Mouse (Mus musculus) lung, postnatal 4 days (tissue): ENCODE results near the gene Paqr9.
"Not testable (repeated sequence)": the region's sequence is repeated elsewhere in the genome, so short reads cannot be mapped to it uniquely, and the experiment has no call there.

Experiments used
- DNase-seq, 2 experiments: peaks; one replicate each; pipeline ENCODE4 v3.0.0; 2021

The Paqr9 gene

GRCm38 (mm10) chr9:95559059-95559935, at the start of gene Paqr9:
Gene Paqr9, plus strand, starts transcription at chr9:95559657.
- peak; percentile 6 to 22 for DNase-seq

- DNase-seq, result no peak
Measured at GRCm38 (mm10) chr9:95510693-95511404, 48.6 kb upstream of the Paqr9 start.

GRCm38 (mm10) chr9:95511472-95512330, 47.8 kb upstream of the Paqr9 start, which contains the start of gene U2surp:
Gene U2surp, minus strand, starts transcription at chr9:95511996.
- peak; percentile 97 to 98 for DNase-seq

- DNase-seq, result no peak
Measured at GRCm38 (mm10) chr9:95512331-95513030, 47.0 kb upstream of the Paqr9 start.

GRCm38 (mm10) chr9:95513776-95514175, 45.7 kb upstream of the Paqr9 start:
- DNase-seq, result no peak

- DNase-seq, result not testable (repeated sequence)
Measured at GRCm38 (mm10) chr9:95514361-95514760, 45.1 kb upstream of the Paqr9 start.

- DNase-seq, result no peak
Measured at GRCm38 (mm10) chr9:95520563-95520962, 38.9 kb upstream of the Paqr9 start.

GRCm38 (mm10) chr9:95521031-95521430, 38.4 kb upstream of the Paqr9 start:
- DNase-seq, result no peak

- DNase-seq, result peak in 1 of 2 experiments; percentile 25
Measured at GRCm38 (mm10) chr9:95521566-95521965, 37.9 kb upstream of the Paqr9 start.

GRCm38 (mm10) chr9:95522561-95522960, 36.9 kb upstream of the Paqr9 start:
- no peak for DNase-seq

GRCm38 (mm10) chr9:95525376-95525775, 34.1 kb upstream of the Paqr9 start:
- DNase-seq, result no peak

- DNase-seq, result peak; percentile 19 to 52
Measured at GRCm38 (mm10) chr9:95525961-95526360, 33.5 kb upstream of the Paqr9 start.

- DNase-seq, result no peak
Measured at GRCm38 (mm10) chr9:95527676-95528075, 31.8 kb upstream of the Paqr9 start.

- no peak for DNase-seq
Measured at GRCm38 (mm10) chr9:95531144-95531543, 28.3 kb upstream of the Paqr9 start.

- no peak for DNase-seq
Measured at GRCm38 (mm10) chr9:95533817-95534216, 25.6 kb upstream of the Paqr9 start.

GRCm38 (mm10) chr9:95539176-95539800, 20.2 kb upstream of the Paqr9 start:
- no peak for DNase-seq

GRCm38 (mm10) chr9:95540487-95540886, 19.0 kb upstream of the Paqr9 start:
- DNase-seq, result peak; percentile 41 to 54

- DNase-seq, result no peak
Measured at GRCm38 (mm10) chr9:95541208-95541607, 18.2 kb upstream of the Paqr9 start.

- DNase-seq, result no peak
Measured at GRCm38 (mm10) chr9:95541650-95542432, 17.6 kb upstream of the Paqr9 start.

GRCm38 (mm10) chr9:95542475-95542874, 17.0 kb upstream of the Paqr9 start:
- DNase-seq, result no peak

GRCm38 (mm10) chr9:95544598-95544997, 14.9 kb upstream of the Paqr9 start:
- no peak for DNase-seq
